Mouse (Mus musculus) midbrain, postnatal 0 days (tissue): ENCODE data around the gene Ntn3. TPM values are rescaled to one million over a fixed set of nuclear protein-coding genes. Genes with fewer than 3 reads are reported as not detected.

Source experiments
- ATAC-seq: fragments of 200-750 bp; cut with Nextera tagmentation; 2 replicates; pipeline ENCODE4 v1.8.0; 2017; ENCODE audit warnings: moderate number of reproducible peaks, mild to moderate bottlenecking, moderate TSS enrichment, moderate library complexity; ENCODE audit not compliant: low FRiP score
- DNase-seq: peaks from one replicate; pipeline ENCODE4 v3.0.0-alpha.2; 2015; ENCODE audit warnings: low spot score
- H3K27ac ChIP-seq: fragments of 300-500 bp; sonication (generic); 2 replicates; pipeline ENCODE4 v1.5.1; 2014; ENCODE audit warnings: low read depth, mild to moderate bottlenecking, low read length, mixed read lengths
- H3K27me3 ChIP-seq: fragments of 300-500 bp; sonication (generic); 2 replicates; pipeline ENCODE4 v1.6.1; 2014; ENCODE audit warnings: low read length, control low read depth, mixed read lengths; ENCODE audit not compliant: insufficient read depth
- H3K36me3 ChIP-seq: fragments of 300-500 bp; sonication (generic); 2 replicates; pipeline ENCODE4 v1.6.1; 2014; ENCODE audit warnings: low read length, control low read depth, mixed read lengths; ENCODE audit not compliant: insufficient read depth
- H3K4me1 ChIP-seq: fragments of 300-500 bp; sonication (generic); 2 replicates; pipeline ENCODE4 v1.6.1; 2014; ENCODE audit warnings: mild to moderate bottlenecking, control low read depth, antibody characterized with exemption, low read length, mixed read lengths; ENCODE audit not compliant: insufficient read depth
- H3K4me2 ChIP-seq: fragments of 300-500 bp; sonication (generic); 2 replicates; pipeline ENCODE4 v1.6.1; 2014; ENCODE audit warnings: low read depth, mild to moderate bottlenecking, low read length, mixed read lengths; ENCODE audit not compliant: poor library complexity, severe bottlenecking
- H3K4me3 ChIP-seq: fragments of 300-500 bp; sonication (generic); 2 replicates; pipeline ENCODE4 v1.5.1; 2014; ENCODE audit warnings: low read depth, mild to moderate bottlenecking, low read length, moderate library complexity
- H3K9ac ChIP-seq: fragments of 300-500 bp; sonication (generic); replicated peaks from 2 replicates; pipeline ENCODE4 v1.6.1; 2014; ENCODE audit warnings: mild to moderate bottlenecking, low read length, moderate library complexity, mixed read lengths; ENCODE audit not compliant: poor library complexity, severe bottlenecking
- H3K9me3 ChIP-seq: fragments of 300-500 bp; sonication (generic); 2 replicates; pipeline ENCODE4 v1.6.1; 2016; ENCODE audit warnings: low read length, control low read depth
- CTCF ChIP-seq: IDR thresholded peaks from 2 replicates; pipeline ENCODE4 v1.5.1; 2016; ENCODE audit warnings: antibody characterized with exemption, mild to moderate bottlenecking
- WGBS: fragments of 180-500 bp; shearing (Covaris S2); extraction: QIAGEN DNeasy Blood & Tissue Kit; methylation state at CpG from one replicate; pipeline ENCODE4 v1.1.7; 2014; 5-methylcytosine and 5-hydroxymethylcytosine counted together
- polyA plus RNA-seq: library from polyadenylated mRNA; unstranded; fragments of >200 nt; fragmentation: Nextera tagmentation; extraction: Ambion mirVana; gene quantifications from 2 replicates; pipeline ENCODE4 v1.2.1, GENCODE M21; 2015
- total RNA-seq: library from RNA; depleted of rRNA; stranded (reverse); fragments of >200 nt; gene quantifications from 2 replicates; pipeline ENCODE4 v1.2.3, GENCODE M21; 2014; rRNA removed

Ntn3 gene
- total RNA-seq = 19.4 and 23.6 TPM in 2 replicates
- polyA plus RNA-seq = 4.0 and 4.3 TPM in 2 replicates

DNA sequence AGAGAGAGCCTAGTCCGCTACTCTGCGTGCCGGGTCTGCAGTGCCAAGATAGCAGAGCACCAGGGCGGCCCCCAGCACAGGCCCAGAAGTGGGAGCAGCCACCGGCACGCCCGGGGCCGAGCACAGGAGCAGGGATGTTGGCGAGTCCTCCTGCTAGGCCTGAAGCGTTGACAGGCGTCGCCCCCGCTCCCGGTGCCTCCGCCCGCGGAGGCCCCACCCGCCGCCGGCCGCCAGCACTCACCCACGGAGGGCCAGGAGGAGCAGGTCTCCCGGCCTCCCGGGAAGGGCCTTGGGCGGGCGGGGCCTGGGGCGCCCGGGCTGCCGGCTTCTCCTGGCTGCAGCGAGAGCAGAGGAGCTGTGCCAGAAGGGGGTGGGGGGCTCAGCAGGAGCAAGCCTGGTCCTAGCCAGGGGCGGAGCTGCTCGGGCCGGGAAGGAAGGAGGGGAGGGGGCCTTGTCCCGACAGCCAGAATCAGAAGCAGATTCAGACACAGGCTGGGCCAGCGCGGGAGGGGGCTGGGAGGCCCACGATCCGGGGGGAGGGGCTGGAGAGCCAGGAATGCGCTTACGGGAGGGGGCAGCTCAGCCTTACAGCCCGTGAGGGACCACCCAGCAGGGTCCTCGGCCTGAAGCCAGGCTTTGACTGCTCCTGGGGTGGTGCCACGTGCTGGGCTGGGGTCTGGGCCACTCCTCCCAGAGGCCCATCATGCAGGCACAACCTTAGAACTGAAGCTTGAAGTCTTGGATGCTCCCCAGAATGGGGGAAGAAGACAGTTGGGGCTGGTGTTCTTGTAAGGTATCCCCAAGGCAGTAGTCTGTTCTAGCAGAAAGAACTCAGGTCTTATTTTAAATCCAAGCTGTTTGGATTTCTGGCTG, at the start of gene Ntn3:
Gene Ntn3 (minus strand): TSS at position 489 of the 873 bp plus-strand sequence.
- H3K36me3 ChIP-seq = no peaks in the 10 kb centered on the region
- H3K4me1 ChIP-seq = peaks cover 48% of the 10 kb centered on the region
- WGBS = 1% methylated on average over 42 of the region's 43 CpGs
- DNase-seq (peak; percentile 69), ATAC-seq (0 out of 2 replicates have a peak, but pooled peaks have one; percentile 20)
- H3K27me3 ChIP-seq = no peaks in the 10 kb centered on the region
- peak within 1 kb of the TSS; percentile 38 for H3K4me3 ChIP-seq
- peak within 1 kb of the TSS; percentile 79 for H3K4me2 ChIP-seq
- H3K9me3 ChIP-seq = no peaks in the 10 kb centered on the region
- TF ChIP-seq CTCF = no peak
- peak within 1 kb of the TSS; percentile 72 for H3K9ac ChIP-seq
- peak within 1 kb of the TSS; percentile 40 for H3K27ac ChIP-seq

DNA sequence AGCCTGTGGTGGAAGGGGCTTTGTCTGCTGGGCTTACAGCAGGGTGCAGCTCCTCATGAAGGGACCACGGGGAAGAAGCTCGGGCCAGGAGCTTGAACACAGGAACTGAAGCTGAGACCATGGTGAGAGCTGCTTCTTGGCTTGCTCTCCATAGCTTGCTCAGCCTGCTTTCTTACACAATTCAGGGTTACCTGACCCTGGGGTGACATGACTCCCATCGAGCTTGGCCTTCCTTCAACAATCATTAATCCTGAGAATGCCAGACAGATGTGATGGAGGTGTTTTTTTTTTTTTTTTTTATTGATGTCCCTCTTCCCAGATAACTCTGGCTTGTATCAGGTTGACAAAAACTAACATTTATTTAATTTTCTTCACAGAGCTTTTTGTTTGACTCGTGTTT, 49.6 kb upstream of the Ntn3 start:
- ATAC-seq (no peak), DNase-seq (no peak)
- Histone ChIP-seq H3K9me3 (no peaks in the 10 kb centered on the region), H3K4me1 (no peaks in the 10 kb centered on the region), H3K27ac (no peak overlapping the region), H3K4me2 (no peak overlapping the region), H3K9ac (no peak overlapping the region), H3K36me3 (no peaks in the 10 kb centered on the region), H3K27me3 (no peaks in the 10 kb centered on the region), H3K4me3 (no peak overlapping the region)
- no peak for TF ChIP-seq CTCF
- 76% methylated on average over 4 of the region's 4 CpGs for WGBS

DNA sequence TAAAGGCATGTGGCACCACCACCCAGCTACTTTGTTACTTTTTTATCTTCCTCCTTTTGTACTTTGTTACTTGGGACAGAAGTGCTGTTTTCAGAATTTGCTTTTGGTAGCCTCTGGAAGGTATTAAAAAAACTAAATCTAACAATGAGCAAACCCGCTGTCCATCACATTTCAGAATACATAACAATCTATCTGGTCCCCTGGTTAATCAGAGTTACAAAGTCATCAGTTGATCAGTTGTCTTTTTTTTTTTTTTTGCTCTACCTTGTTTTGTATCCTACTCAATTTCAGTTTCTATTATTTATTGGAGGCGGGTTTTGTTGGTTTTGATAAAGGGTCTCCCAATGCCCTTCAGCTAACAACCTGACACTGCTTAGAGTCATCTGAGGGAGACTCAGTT, 43.0 kb upstream of the Ntn3 start:
- H3K4me1 ChIP-seq = no peaks in the 10 kb centered on the region
- H3K36me3 ChIP-seq = no peaks in the 10 kb centered on the region
- WGBS = 97% methylated on average over 2 of the region's 2 CpGs
- H3K27ac ChIP-seq = no peak overlapping the region
- H3K9ac ChIP-seq = no peak overlapping the region
- ATAC-seq = no peak
- H3K4me3 ChIP-seq = no peak overlapping the region
- DNase-seq = no peak
- H3K4me2 ChIP-seq = no peak overlapping the region
- no peaks in the 10 kb centered on the region for H3K27me3 ChIP-seq
- TF ChIP-seq CTCF = no peak
- no peaks in the 10 kb centered on the region for H3K9me3 ChIP-seq

DNA sequence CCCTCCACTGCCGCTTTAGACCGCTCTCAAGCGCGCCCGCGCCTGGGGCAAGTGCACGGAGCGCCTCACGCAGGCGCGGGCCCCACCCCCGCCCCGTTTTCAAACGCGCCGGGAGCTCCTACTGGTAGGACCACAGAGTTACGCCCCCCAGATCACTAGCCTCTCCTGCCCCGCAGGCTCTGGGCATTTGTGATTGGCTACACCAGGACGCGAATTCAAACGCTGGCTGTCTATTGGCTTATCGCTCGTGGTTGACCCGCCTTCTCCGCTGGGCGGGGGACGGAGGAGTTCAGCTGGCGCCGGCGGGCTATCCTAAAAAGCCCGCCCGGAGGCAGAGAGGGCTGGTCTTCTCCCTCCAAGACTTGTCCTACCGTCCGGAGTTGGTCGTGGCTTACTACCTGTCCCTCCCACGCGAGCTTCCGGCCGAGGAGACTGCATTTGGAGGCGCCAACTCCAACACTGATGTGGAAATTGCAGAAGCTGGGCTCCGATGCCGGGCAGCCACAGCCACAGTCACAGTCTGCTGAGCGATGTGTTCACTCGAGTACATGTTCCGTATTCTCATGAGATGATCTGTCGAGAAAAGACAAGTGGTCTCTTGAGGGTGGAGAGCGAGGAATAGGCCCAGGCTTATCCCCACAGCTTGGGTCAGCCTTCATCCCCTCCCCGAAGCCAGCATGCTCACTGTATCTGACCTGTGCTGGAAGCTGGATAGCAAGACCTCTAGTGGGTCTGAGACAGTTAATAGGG, 42.2 kb upstream of the Ntn3 start, which contains the start of gene Ccnf:
Gene Ccnf (minus strand): TSS at position 165 of the 750 bp plus-strand sequence.
- Histone ChIP-seq H3K27me3 (no peaks in the 10 kb centered on the region), H3K4me2 (peak within 1 kb of the TSS; percentile 90), H3K9ac (peak within 1 kb of the TSS; percentile 56), H3K27ac (no peak within 1 kb of the TSS), H3K4me1 (no peaks in the 10 kb centered on the region), H3K36me3 (no peaks in the 10 kb centered on the region), H3K9me3 (no peaks in the 10 kb centered on the region), H3K4me3 (peak within 1 kb of the TSS; percentile 73)
- ATAC-seq = peak; percentile 100
- WGBS = under 1% methylated on average over 48 of the region's 48 CpGs
- peak; percentile 65 for TF ChIP-seq CTCF
- DNase-seq = peak; percentile 99

DNA sequence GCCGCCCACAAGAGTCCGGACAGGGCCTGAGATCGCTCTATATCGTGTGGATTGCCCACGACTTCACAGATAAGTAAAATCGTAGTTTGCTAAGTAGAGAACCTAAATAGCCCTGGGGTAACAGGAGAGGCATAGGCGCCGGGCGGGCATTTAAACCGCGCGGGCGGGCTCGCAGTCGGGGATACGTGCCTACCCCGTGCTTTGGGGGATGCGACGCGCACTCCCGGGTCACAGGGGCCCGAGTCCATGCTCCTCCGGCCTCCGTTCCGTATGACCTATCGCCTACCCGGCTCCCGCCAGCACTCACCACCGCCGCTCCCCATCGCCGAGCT, 41.6 kb upstream of the Ntn3 start:
- no peaks in the 10 kb centered on the region for H3K9me3 ChIP-seq
- H3K4me1 ChIP-seq = no peaks in the 10 kb centered on the region
- H3K27ac ChIP-seq = no peak overlapping the region
- no peaks in the 10 kb centered on the region for H3K27me3 ChIP-seq
- peak overlapping the region; percentile 73 for H3K4me3 ChIP-seq
- H3K4me2 ChIP-seq = peak overlapping the region; percentile 90
- 0 out of 2 replicates have a peak, but pooled peaks cover 2% of the 10 kb centered on the region for H3K36me3 ChIP-seq
- ATAC-seq (no peak), DNase-seq (no peak)
- TF ChIP-seq CTCF = no peak
- under 1% methylated on average over 31 of the region's 32 CpGs for WGBS
- peak overlapping the region; percentile 56 for H3K9ac ChIP-seq
